Comparison of ENCODE assay signal across 11 mouse cellular contexts in genomic region chr4:149399331-149399910, GRCm38 (mm10). TPM values are rescaled to one million over a fixed set of nuclear protein-coding genes. Genes with fewer than 3 reads are reported as not detected.
DNase-seq lines count a peak whose midpoint lies in the region; ATAC-seq and TF ChIP-seq lines count a peak whose summit lies in the region.
"Had no signal": no experiment of that assay in that cellular context is flagged by ENCODE, and none has a peak within 500 bp of the region (broad histone marks: within the 10 kb centered on the region; RNA-seq: fewer than 3 reads in every experiment).

No protein-coding gene starts in this region.

- H3K4me2 ChIP-seq in kidney, embryonic 14.5 days (replicated peaks; ENCODE audit: low read depth, low read length): no peak overlapping the region
- H3K4me2 ChIP-seq in kidney, embryonic 16.5 days (replicated peaks; ENCODE audit: low read depth, low read length): no peak overlapping the region
- peak overlapping the region; percentile 41 for H3K4me2 ChIP-seq in heart, embryonic 14.5 days (ENCODE audit: low read length)
- peak overlapping the region; percentile 14 for H3K4me2 ChIP-seq in liver, embryonic 14.5 days (ENCODE audit: low read depth)
- H3K4me2 ChIP-seq in hindbrain, embryonic 14.5 days (replicated peaks): no peak overlapping the region
- H3K4me2 ChIP-seq: limb, embryonic 13.5 days; neural tube, embryonic 12.5 days had no signal

- peak overlapping the region; percentile 26; the same call in 1 of the 2 replicates for H3K27ac ChIP-seq in kidney, embryonic 14.5 days (ENCODE audit: low read depth, low read length)
- H3K27ac ChIP-seq in kidney, embryonic 16.5 days (ENCODE audit: low read length): no peak overlapping the region
- H3K27ac ChIP-seq in heart, embryonic 14.5 days (replicated peaks in 1 of 2; ENCODE audit: control insufficient read depth in 1 of 2, insufficient read depth in 1 of 2, low read depth in 2 of 2, low read length in 2 of 2): peak overlapping the region; percentile 81 to 84
- H3K27ac ChIP-seq in liver, embryonic 14.5 days: no peak overlapping the region; the same call in 1 of the 2 replicates
- no peak overlapping the region for H3K27ac ChIP-seq in hindbrain, embryonic 14.5 days
- H3K27ac ChIP-seq: limb, embryonic 13.5 days; neural tube, embryonic 12.5 days had no signal

- H3K9ac ChIP-seq in kidney, embryonic 14.5 days (ENCODE audit: low read depth, low read length): no peak overlapping the region
- H3K9ac ChIP-seq in kidney, embryonic 16.5 days (replicated peaks; ENCODE audit: low read length): no peak overlapping the region
- H3K9ac ChIP-seq in heart, embryonic 14.5 days (ENCODE audit: low read length): peak overlapping the region; percentile 44
- no peak overlapping the region for H3K9ac ChIP-seq in liver, embryonic 14.5 days (replicated peaks)
- no peak overlapping the region for H3K9ac ChIP-seq in hindbrain, embryonic 14.5 days
- H3K9ac ChIP-seq: limb, embryonic 13.5 days; neural tube, embryonic 12.5 days had no signal

- no peak for TF ChIP-seq EP300 in liver, embryonic 14.5 days (IDR thresholded peaks at IDR 0.05; ENCODE audit: low read depth)

- no peak overlapping the region for H3K4me3 ChIP-seq in kidney, embryonic 14.5 days (ENCODE audit: low read length)
- no peak overlapping the region for H3K4me3 ChIP-seq in kidney, embryonic 16.5 days (ENCODE audit: low read length)
- no peak overlapping the region for H3K4me3 ChIP-seq in heart, embryonic 14.5 days (ENCODE audit: control insufficient read depth in 1 of 2, insufficient read depth in 1 of 2, low read depth in 1 of 2, low read length in 2 of 2)
- H3K4me3 ChIP-seq in liver, embryonic 14.5 days (ENCODE audit: insufficient read depth in 1 of 2, low read depth in 2 of 2, low read length in 2 of 2): no peak overlapping the region
- no peak overlapping the region for H3K4me3 ChIP-seq in hindbrain, embryonic 14.5 days (replicated peaks; ENCODE audit: low read length)
- H3K4me3 ChIP-seq: limb, embryonic 13.5 days; neural tube, embryonic 12.5 days had no signal

- intact Hi-C loops in gastrocnemius, postnatal 36 days (cut with DNase I): no loop called here

- DNase-seq in c-Kit-positive CD71-positive TER-119-negative erythroid progenitor cells, embryonic 14.5 days (ENCODE audit: low read depth): peak; percentile 52
- peak; percentile 35 to 48 (median 41) for DNase-seq in liver, embryonic 14.5 days (ENCODE audit: low read depth in 3 of 3, low spot score in 3 of 3)
- no peak for DNase-seq in T-cell, adult 2 months (ENCODE audit: low spot score)
- DNase-seq in hindbrain, embryonic 14.5 days (ENCODE audit: low spot score): no peak
- no peak for DNase-seq in gastrocnemius, postnatal 36 days
- DNase-seq: kidney, adult 8-10 months had no signal

- H3K9me3 ChIP-seq in kidney, embryonic 14.5 days (ENCODE audit: control insufficient read depth, low read length): no peaks in the 10 kb centered on the region
- H3K9me3 ChIP-seq in kidney, embryonic 16.5 days (ENCODE audit: low read length): no peaks in the 10 kb centered on the region
- no peaks in the 10 kb centered on the region for H3K9me3 ChIP-seq in heart, embryonic 14.5 days (ENCODE audit: control insufficient read depth, low read length)
- no peaks in the 10 kb centered on the region for H3K9me3 ChIP-seq in liver, embryonic 14.5 days (ENCODE audit: control insufficient read depth, low read length)
- H3K9me3 ChIP-seq in hindbrain, embryonic 14.5 days (ENCODE audit: control insufficient read depth, low read length): no peaks in the 10 kb centered on the region
- H3K9me3 ChIP-seq: limb, embryonic 13.5 days; neural tube, embryonic 12.5 days had no signal

- 70% methylated on average over 4 of the region's 4 CpGs for WGBS in kidney, embryonic 14.5 days
- 54% methylated on average over 4 of the region's 4 CpGs for WGBS in kidney, embryonic 16.5 days
- WGBS in heart, embryonic 14.5 days: 16% methylated on average over 4 of the region's 4 CpGs
- 40% methylated on average over 4 of the region's 4 CpGs for WGBS in liver, embryonic 14.5 days (ENCODE audit: insufficient replicate concordance)
- WGBS in hindbrain, embryonic 14.5 days: 84% methylated on average over 4 of the region's 4 CpGs

- peaks cover 27% of the 10 kb centered on the region for H3K4me1 ChIP-seq in kidney, embryonic 14.5 days (ENCODE audit: control insufficient read depth, insufficient read depth, low read length)
- H3K4me1 ChIP-seq in kidney, embryonic 16.5 days (ENCODE audit: insufficient read depth, low read length): peaks cover 47% of the 10 kb centered on the region
- H3K4me1 ChIP-seq in heart, embryonic 14.5 days (ENCODE audit: control insufficient read depth in 2 of 2, insufficient read depth in 2 of 2, low read length in 2 of 2): peaks cover 48 to 84% of the 10 kb centered on the region in 2 experiments
- peaks cover 12 to 25% of the 10 kb centered on the region in 2 experiments for H3K4me1 ChIP-seq in liver, embryonic 14.5 days (replicated peaks; ENCODE audit: control insufficient read depth in 2 of 2, insufficient read depth in 2 of 2, low read length in 1 of 2)
- H3K4me1 ChIP-seq in hindbrain, embryonic 14.5 days (replicated peaks; ENCODE audit: control insufficient read depth, insufficient read depth, low read length): peaks cover 12% of the 10 kb centered on the region

- H3K36me3 ChIP-seq in kidney, embryonic 14.5 days (ENCODE audit: control insufficient read depth, insufficient read depth, low read length): peaks cover 21% of the 10 kb centered on the region
- peaks cover 11% of the 10 kb centered on the region for H3K36me3 ChIP-seq in kidney, embryonic 16.5 days (ENCODE audit: insufficient read depth, low read length)
- peaks cover 16% of the 10 kb centered on the region for H3K36me3 ChIP-seq in heart, embryonic 14.5 days (ENCODE audit: control insufficient read depth, insufficient read depth, low read length)
- peaks cover 5% of the 10 kb centered on the region for H3K36me3 ChIP-seq in liver, embryonic 14.5 days (replicated peaks; ENCODE audit: control insufficient read depth, insufficient read depth, low read depth)
- peaks cover 18% of the 10 kb centered on the region for H3K36me3 ChIP-seq in hindbrain, embryonic 14.5 days (replicated peaks; ENCODE audit: control insufficient read depth, insufficient read depth)

- no peak for ATAC-seq in kidney, embryonic 14.5 days (ENCODE audit: low FRiP score, low TSS enrichment)
- ATAC-seq in kidney, embryonic 16.5 days (ENCODE audit: low FRiP score, low TSS enrichment): no peak
- peak; percentile 90 for ATAC-seq in heart, embryonic 14.5 days (ENCODE audit: insufficient number of reproducible peaks, insufficient read depth, low FRiP score, low read depth)
- ATAC-seq in liver, embryonic 14.5 days (ENCODE audit: insufficient read depth): peak; percentile 85
- no peak for ATAC-seq in hindbrain, embryonic 14.5 days (ENCODE audit: low FRiP score)

- TF ChIP-seq CTCF in liver, embryonic 14.5 days (IDR thresholded peaks at IDR 0.05; ENCODE audit: low read depth): no peak

- no peaks in the 10 kb centered on the region for H3K27me3 ChIP-seq in kidney, embryonic 14.5 days (ENCODE audit: control insufficient read depth, insufficient read depth, low read length)
- no peaks in the 10 kb centered on the region for H3K27me3 ChIP-seq in kidney, embryonic 16.5 days (ENCODE audit: insufficient read depth, low read length)
- no peaks in the 10 kb centered on the region for H3K27me3 ChIP-seq in heart, embryonic 14.5 days (ENCODE audit: control insufficient read depth, insufficient read depth, low read length)
- no peaks in the 10 kb centered on the region for H3K27me3 ChIP-seq in liver, embryonic 14.5 days (ENCODE audit: control insufficient read depth, insufficient read depth, low read length)
- H3K27me3 ChIP-seq in hindbrain, embryonic 14.5 days (ENCODE audit: control insufficient read depth, insufficient read depth, low read length): no peaks in the 10 kb centered on the region
- H3K27me3 ChIP-seq: limb, embryonic 13.5 days; neural tube, embryonic 12.5 days had no signal

RNA-seq across cellular contexts. Expression of gene Ube4b, which starts 27.1 kb away (rescaled TPM):
- 42.9 and 44.9 TPM in 2 replicates for polyA plus RNA-seq in kidney, embryonic 14.5 days (2014; fragmentation: Nextera tagmentation; extraction: Ambion mirVana)
- 46.8 and 50.9 TPM in 2 replicates for polyA plus RNA-seq in kidney, embryonic 16.5 days (2015; fragmentation: Nextera tagmentation; extraction: Ambion mirVana)
- 29.6 and 30.3 TPM in 2 replicates for polyA plus RNA-seq in heart, embryonic 14.5 days (2014; fragmentation: Nextera tagmentation; extraction: Ambion mirVana)
- polyA plus RNA-seq in liver, embryonic 14.5 days (2012; rRNA removed): 14.6 and 16.7 TPM in 2 replicates
- 8.2 and 11.3 TPM in 2 replicates for polyA plus RNA-seq in liver, embryonic 14.5 days (2014; fragmentation: Nextera tagmentation; extraction: Ambion mirVana)
- 53.8 and 55.3 TPM in 2 replicates for polyA plus RNA-seq in hindbrain, embryonic 14.5 days (2014; fragmentation: Nextera tagmentation; extraction: Ambion mirVana)
- total RNA-seq in gastrocnemius, postnatal 36 days (2021): 10 to 100 TPM; 28.0 to 31.4 TPM

RNA-seq across cellular contexts. Expression of gene Rbp7, which starts 55.4 kb away (rescaled TPM):
- 1.1 and 1.8 TPM in 2 replicates for polyA plus RNA-seq in kidney, embryonic 14.5 days (2014; fragmentation: Nextera tagmentation; extraction: Ambion mirVana)
- polyA plus RNA-seq in kidney, embryonic 16.5 days (2015; fragmentation: Nextera tagmentation; extraction: Ambion mirVana): 1.3 TPM in 2 replicates
- 7.6 and 8.6 TPM in 2 replicates for polyA plus RNA-seq in heart, embryonic 14.5 days (2014; fragmentation: Nextera tagmentation; extraction: Ambion mirVana)
- not detected in 2 replicates for polyA plus RNA-seq in liver, embryonic 14.5 days (2012; rRNA removed)
- polyA plus RNA-seq in liver, embryonic 14.5 days (2014; fragmentation: Nextera tagmentation; extraction: Ambion mirVana): not detected in 2 replicates
- not detected in 2 replicates for polyA plus RNA-seq in hindbrain, embryonic 14.5 days (2014; fragmentation: Nextera tagmentation; extraction: Ambion mirVana)
- total RNA-seq in gastrocnemius, postnatal 36 days (2021): 10 to 100 TPM; 15.3 to 18.7 TPM
- polyA plus RNA-seq: neural tube, embryonic 12.5 days had no signal

Comparison
In these comparisons a context has a peak if more than half of its experiments do, and no peak if none do; other contexts are left out.
1. H3K27ac ChIP-seq: peak in kidney, embryonic 14.5 days (single experiment) and heart, embryonic 14.5 days (2 of 2); none in kidney, embryonic 16.5 days (single experiment), liver, embryonic 14.5 days (single experiment) and hindbrain, embryonic 14.5 days (single experiment).
2. ATAC-seq: peak in heart, embryonic 14.5 days (single experiment) and liver, embryonic 14.5 days (single experiment); none in kidney, embryonic 14.5 days (single experiment), kidney, embryonic 16.5 days (single experiment) and hindbrain, embryonic 14.5 days (single experiment).
3. H3K4me2 ChIP-seq: peak in heart, embryonic 14.5 days (single experiment) and liver, embryonic 14.5 days (single experiment); none in kidney, embryonic 14.5 days (single experiment), kidney, embryonic 16.5 days (single experiment) and hindbrain, embryonic 14.5 days (single experiment).
4. DNase-seq: peak in c-Kit-positive CD71-positive TER-119-negative erythroid progenitor cells, embryonic 14.5 days (single experiment) and liver, embryonic 14.5 days (3 of 3); none in T-cell, adult 2 months (single experiment), hindbrain, embryonic 14.5 days (single experiment) and gastrocnemius, postnatal 36 days (0 of 2).